Comparison of ENCODE assay signal across 15 mouse cellular contexts in genomic region chr1:39396347-39396746, GRCm38 (mm10). TPM values are rescaled to one million over a fixed set of nuclear protein-coding genes. Genes with fewer than 3 reads are reported as not detected.
DNase-seq lines count a peak whose midpoint lies in the region; ATAC-seq lines count a peak whose summit lies in the region.
"Had no signal": no experiment of that assay in that cellular context is flagged by ENCODE, and none has a peak within 500 bp of the region (broad histone marks: within the 10 kb centered on the region; RNA-seq: fewer than 3 reads in every experiment).

No protein-coding gene starts in this region.

- H3K27ac ChIP-seq in heart, embryonic 12.5 days (ENCODE audit: poor library complexity, severe bottlenecking), result no peak overlapping the region
- no peak overlapping the region for H3K27ac ChIP-seq in midbrain, embryonic 11.5 days (ENCODE audit: low read depth, low read length)
- H3K27ac ChIP-seq in midbrain, embryonic 14.5 days (replicated peaks; ENCODE audit: low read depth, low read length), result no peak overlapping the region
- no peak overlapping the region for H3K27ac ChIP-seq in liver, embryonic 13.5 days
- H3K27ac ChIP-seq: embryonic facial prominence, embryonic 12.5 days; intestine, embryonic 15.5 days; midbrain, embryonic 10.5 days had no signal

- peaks cover 31% of the 10 kb centered on the region for H3K36me3 ChIP-seq in heart, embryonic 12.5 days
- H3K36me3 ChIP-seq in midbrain, embryonic 11.5 days (ENCODE audit: control insufficient read depth, insufficient read depth, low read length), result no peaks in the 10 kb centered on the region
- H3K36me3 ChIP-seq in midbrain, embryonic 14.5 days (ENCODE audit: control insufficient read depth, insufficient read depth, low read length), result no peaks in the 10 kb centered on the region
- peaks cover 12% of the 10 kb centered on the region for H3K36me3 ChIP-seq in liver, embryonic 13.5 days
- H3K36me3 ChIP-seq: embryonic facial prominence, embryonic 12.5 days; intestine, embryonic 15.5 days had no signal

- H3K9ac ChIP-seq in heart, embryonic 12.5 days, result no peak overlapping the region
- H3K9ac ChIP-seq in midbrain, embryonic 11.5 days (ENCODE audit: low read length), result no peak overlapping the region
- no peak overlapping the region for H3K9ac ChIP-seq in midbrain, embryonic 14.5 days (replicated peaks; ENCODE audit: low read length)
- H3K9ac ChIP-seq in liver, embryonic 13.5 days, result no peak overlapping the region
- H3K9ac ChIP-seq: embryonic facial prominence, embryonic 12.5 days; intestine, embryonic 15.5 days had no signal

- H3K4me3 ChIP-seq in heart, embryonic 12.5 days, result no peak overlapping the region
- no peak overlapping the region for H3K4me3 ChIP-seq in midbrain, embryonic 11.5 days (ENCODE audit: low read depth, low read length)
- no peak overlapping the region for H3K4me3 ChIP-seq in midbrain, embryonic 14.5 days (replicated peaks; ENCODE audit: low read depth, low read length)
- H3K4me3 ChIP-seq in liver, embryonic 13.5 days (replicated peaks), result no peak overlapping the region
- H3K4me3 ChIP-seq: embryonic facial prominence, embryonic 12.5 days; intestine, embryonic 15.5 days; midbrain, embryonic 10.5 days had no signal

- H3K27me3 ChIP-seq in heart, embryonic 12.5 days (replicated peaks), result no peaks in the 10 kb centered on the region
- no peaks in the 10 kb centered on the region for H3K27me3 ChIP-seq in midbrain, embryonic 11.5 days (ENCODE audit: control insufficient read depth, insufficient read depth, low read length)
- H3K27me3 ChIP-seq in midbrain, embryonic 14.5 days (ENCODE audit: control insufficient read depth, insufficient read depth, low read length), result no peaks in the 10 kb centered on the region
- H3K27me3 ChIP-seq in liver, embryonic 13.5 days, result no peaks in the 10 kb centered on the region
- H3K27me3 ChIP-seq: embryonic facial prominence, embryonic 12.5 days; intestine, embryonic 15.5 days; Patski had no signal

- no peak for ATAC-seq in heart, embryonic 12.5 days (ENCODE audit: insufficient number of reproducible peaks, low FRiP score)
- ATAC-seq in midbrain, embryonic 11.5 days (ENCODE audit: low FRiP score), result no peak
- no peak for ATAC-seq in midbrain, embryonic 14.5 days (ENCODE audit: low FRiP score, low TSS enrichment)
- peak; percentile 41 for ATAC-seq in liver, embryonic 13.5 days (ENCODE audit: low read depth)
- ATAC-seq: forebrain, embryonic 14.5 days; intestine, embryonic 15.5 days; Patski had no signal

- 54% methylated on average over 4 of the region's 4 CpGs for WGBS in heart, embryonic 12.5 days
- WGBS in midbrain, embryonic 11.5 days, result 87% methylated on average over 4 of the region's 4 CpGs
- whole genome bisulfite sequencing in midbrain, embryonic 14.5 days, result 84% methylated on average over 4 of the region's 4 CpGs
- WGBS in liver, embryonic 13.5 days (ENCODE audit: insufficient replicate concordance), result 21% methylated on average over 4 of the region's 4 CpGs

- no peak overlapping the region for H3K4me2 ChIP-seq in heart, embryonic 12.5 days
- H3K4me2 ChIP-seq in midbrain, embryonic 11.5 days, result no peak overlapping the region
- no peak overlapping the region for H3K4me2 ChIP-seq in midbrain, embryonic 14.5 days (ENCODE audit: low read length)
- no peak overlapping the region for H3K4me2 ChIP-seq in liver, embryonic 13.5 days
- H3K4me2 ChIP-seq: embryonic facial prominence, embryonic 12.5 days; intestine, embryonic 15.5 days had no signal

- H3K4me1 ChIP-seq in heart, embryonic 12.5 days (replicated peaks), result 0 out of 2 replicates have a peak, but pooled peaks cover 6% of the 10 kb centered on the region
- H3K4me1 ChIP-seq in midbrain, embryonic 11.5 days (ENCODE audit: control insufficient read depth, insufficient read depth, low read length), result no peaks in the 10 kb centered on the region
- H3K4me1 ChIP-seq in midbrain, embryonic 14.5 days (ENCODE audit: control insufficient read depth, insufficient read depth, low read length), result no peaks in the 10 kb centered on the region
- H3K4me1 ChIP-seq in liver, embryonic 13.5 days (replicated peaks), result peaks cover 51% of the 10 kb centered on the region
- H3K4me1 ChIP-seq: intestine, embryonic 15.5 days; midbrain, embryonic 10.5 days had no signal

- H3K9me3 ChIP-seq in heart, embryonic 12.5 days (replicated peaks), result peaks cover 9% of the 10 kb centered on the region
- no peaks in the 10 kb centered on the region for H3K9me3 ChIP-seq in midbrain, embryonic 11.5 days (ENCODE audit: control insufficient read depth, low read length)
- H3K9me3 ChIP-seq in midbrain, embryonic 14.5 days (ENCODE audit: control insufficient read depth, low read length), result no peaks in the 10 kb centered on the region
- no peaks in the 10 kb centered on the region; the same call in 1 of the 2 replicates for H3K9me3 ChIP-seq in liver, embryonic 13.5 days (replicated peaks)
- H3K9me3 ChIP-seq: embryonic facial prominence, embryonic 12.5 days; intestine, embryonic 15.5 days had no signal

- peak; percentile 22 for DNase-seq in heart, adult 8-10 months (ENCODE audit: low spot score)
- DNase-seq in midbrain, embryonic 11.5 days (ENCODE audit: low spot score, missing footprints), result peak; percentile 73
- DNase-seq in midbrain, embryonic 14.5 days, result no peak
- no peak for DNase-seq in liver, embryonic 13.5 days
- DNase-seq in thymus, postnatal 25 days, result peak; percentile 25
- no peak for DNase-seq in adrenal gland, adult 8-10 months
- DNase-seq in spleen, postnatal 10 days (ENCODE audit: low spot score in 2 of 2), result no peak
- DNase-seq: cerebellum, adult 9-11 months; gastrocnemius, postnatal 10 days had no signal

RNA-seq across cellular contexts. Expression of gene Rpl31, which starts 28.7 kb away (rescaled TPM):
- 100 to 1,000 TPM; 470 to 601 (median 547) TPM for total RNA-seq in heart, adult 8-10 months (2022)
- polyA plus RNA-seq in heart, embryonic 12.5 days (2016; fragmentation: Nextera tagmentation; extraction: Ambion mirVana), result 378 and 396 TPM in 2 replicates
- polyA plus RNA-seq in midbrain, embryonic 11.5 days (2014; fragmentation: Nextera tagmentation; extraction: Ambion mirVana), result 430 and 474 TPM in 2 replicates
- 449 and 521 TPM in 2 replicates for polyA plus RNA-seq in midbrain, embryonic 14.5 days (2014; fragmentation: Nextera tagmentation; extraction: Ambion mirVana)
- polyA plus RNA-seq in liver, embryonic 13.5 days (2015; fragmentation: Nextera tagmentation; extraction: Ambion mirVana), result 417 and 442 TPM in 2 replicates
- 100 to 1,000 TPM; 589 to 669 (median 644) TPM for total RNA-seq in adrenal gland, adult 8-10 months (2022)

Comparison
In these comparisons a context has a peak if more than half of its experiments do, and no peak if none do; other contexts are left out.
1. DNase-seq: peak in heart, adult 8-10 months (single experiment), midbrain, embryonic 11.5 days (single experiment) and thymus, postnatal 25 days (single experiment); none in midbrain, embryonic 14.5 days (single experiment), liver, embryonic 13.5 days (single experiment), adrenal gland, adult 8-10 months (single experiment) and spleen, postnatal 10 days (0 of 2).